Mouse (Mus musculus) mature B cell (primary cell): ENCODE results near the gene Spata7.
"Not testable (repeated sequence)": the region's sequence is repeated elsewhere in the genome, so short reads cannot be mapped to it uniquely, and the experiment has no call there.

Source experiments
- in situ Hi-C: fragments of 300-500 bp; cut with MboI; formaldehyde crosslinking; loops from 2 replicates; pipeline ENCODE4 v1.14.3; 2019

Spata7 gene

GRCm38 (mm10) chr12:98627392-98628259 lies at the start of gene Spata7:
Gene Spata7 (plus strand): TSS chr12:98628157.
- in situ Hi-C loops = no loop called here

- in situ Hi-C loops = no loop called here
Measured at GRCm38 (mm10) chr12:98585302-98585701, 42.7 kb upstream of the Spata7 start.

GRCm38 (mm10) chr12:98588573-98588972 lies 39.4 kb upstream of the Spata7 start:
- in situ Hi-C loops = no loop called here

- in situ Hi-C loops = no loop called here
Measured at GRCm38 (mm10) chr12:98591016-98591415, 36.9 kb upstream of the Spata7 start.

- in situ Hi-C loops = no loop called here
Measured at GRCm38 (mm10) chr12:98600861-98601260, 27.1 kb upstream of the Spata7 start.

GRCm38 (mm10) chr12:98602114-98602513 lies 25.8 kb upstream of the Spata7 start:
- in situ Hi-C loops = no loop called here

- in situ Hi-C loops = no loop called here
Measured at GRCm38 (mm10) chr12:98605264-98605663, 22.7 kb upstream of the Spata7 start.

- in situ Hi-C loops = no loop called here
Measured at GRCm38 (mm10) chr12:98606595-98607290, 21.2 kb upstream of the Spata7 start.

- in situ Hi-C loops = no loop called here
Measured at GRCm38 (mm10) chr12:98610341-98610740, 17.6 kb upstream of the Spata7 start.

GRCm38 (mm10) chr12:98614910-98615508 lies 12.9 kb upstream of the Spata7 start:
- in situ Hi-C loops = no loop called here

GRCm38 (mm10) chr12:98615746-98616145 lies 12.2 kb upstream of the Spata7 start:
- in situ Hi-C loops = no loop called here

GRCm38 (mm10) chr12:98619496-98619895 lies 8.5 kb upstream of the Spata7 start:
- in situ Hi-C loops = no loop called here

GRCm38 (mm10) chr12:98620922-98621321 lies 7.0 kb upstream of the Spata7 start:
- in situ Hi-C loops = not testable (repeated sequence)

- in situ Hi-C loops = not testable (repeated sequence)
Measured at GRCm38 (mm10) chr12:98623266-98623665, 4.7 kb upstream of the Spata7 start.

- in situ Hi-C loops = no loop called here
Measured at GRCm38 (mm10) chr12:98628260-98628970, 458 bp downstream of the Spata7 start.

- in situ Hi-C loops = no loop called here
Measured at GRCm38 (mm10) chr12:98644852-98645251, 16.9 kb downstream of the Spata7 start.

- in situ Hi-C loops = no loop called here
Measured at GRCm38 (mm10) chr12:98656873-98657272, 28.9 kb downstream of the Spata7 start.

GRCm38 (mm10) chr12:98662617-98663016 lies 34.7 kb downstream of the Spata7 start:
- in situ Hi-C loops = no loop called here

GRCm38 (mm10) chr12:98668132-98668814 lies 40.3 kb downstream of the Spata7 start:
- in situ Hi-C loops = no loop called here

- in situ Hi-C loops = no loop called here
Measured at GRCm38 (mm10) chr12:98669086-98669485, 41.1 kb downstream of the Spata7 start.

- in situ Hi-C loops = no loop called here
Measured at GRCm38 (mm10) chr12:98669864-98670263, 41.9 kb downstream of the Spata7 start.
